Mouse (Mus musculus) stomach, embryonic 16.5 days (tissue): Measurements from ENCODE around the gene Tmem120b. TPM values are rescaled to one million over a fixed set of nuclear protein-coding genes. Genes with fewer than 3 reads are reported as not detected.
A peak's percentile ranks its signal among the peaks of the same experiment; 100 is the strongest.

ENCODE experiments used
- ATAC-seq: fragments of 200-750 bp; cut with Nextera tagmentation; 2 replicates; pipeline ENCODE4 v1.8.0; 2017; ENCODE audit warnings: moderate number of reproducible peaks, moderate TSS enrichment; ENCODE audit not compliant: insufficient read depth, low FRiP score
- H3K27ac ChIP-seq: fragments of 300-500 bp; sonication (generic); 2 replicates; pipeline ENCODE4 v1.5.1; 2014; ENCODE audit warnings: low read length
- H3K27me3 ChIP-seq: fragments of 300-500 bp; sonication (generic); 2 replicates; pipeline ENCODE4 v1.6.1; 2014; ENCODE audit warnings: low read length, control low read depth, mixed read lengths; ENCODE audit not compliant: control insufficient read depth, insufficient read depth
- H3K36me3 ChIP-seq: fragments of 300-500 bp; sonication (generic); 2 replicates; pipeline ENCODE4 v1.6.1; 2014; ENCODE audit warnings: low read length; ENCODE audit not compliant: control insufficient read depth, insufficient read depth
- H3K4me1 ChIP-seq: fragments of 300-500 bp; sonication (generic); 2 replicates; pipeline ENCODE4 v1.6.1; 2014; ENCODE audit warnings: low read length, control low read depth, mixed read lengths; ENCODE audit not compliant: control insufficient read depth, insufficient read depth
- H3K4me2 ChIP-seq: fragments of 300-500 bp; sonication (generic); 2 replicates; pipeline ENCODE4 v1.6.1; 2014; ENCODE audit warnings: low read depth, low read length, mixed read lengths
- H3K4me3 ChIP-seq: fragments of 300-500 bp; sonication (generic); replicated peaks from 2 replicates; pipeline ENCODE4 v1.5.1; 2014; ENCODE audit warnings: mild to moderate bottlenecking, low read length
- H3K9ac ChIP-seq: fragments of 300-500 bp; sonication (generic); 2 replicates; pipeline ENCODE4 v1.6.1; 2014; ENCODE audit warnings: low read length
- H3K9me3 ChIP-seq: fragments of 300-500 bp; sonication (generic); replicated peaks from 2 replicates; pipeline ENCODE4 v1.6.1; 2016; ENCODE audit warnings: low read length, control low read depth; ENCODE audit not compliant: control insufficient read depth
- WGBS: fragments of 180-500 bp; shearing (Covaris S2); extraction: QIAGEN DNeasy Blood & Tissue Kit; methylation state at CpG from one replicate; pipeline ENCODE4 v1.1.7; 2014; 5-methylcytosine and 5-hydroxymethylcytosine counted together
- polyA plus RNA-seq: library from polyadenylated mRNA; unstranded; fragments of >200 nt; fragmentation: Nextera tagmentation; extraction: Ambion mirVana; gene quantifications from 2 replicates; pipeline ENCODE4 v1.2.1, GENCODE M21; 2015

Gene Tmem120b
- polyA plus RNA-seq, 1 experiment from 2014 or later = 15.3 TPM

GRCm38 (mm10) chr5:123151707-123152362, 83.6 kb downstream of the Tmem120b start:
- no peak for ATAC-seq
- Histone ChIP-seq H3K9me3 (no peaks in the 10 kb centered on the region), H3K27ac (no peak overlapping the region), H3K27me3 (no peaks in the 10 kb centered on the region), H3K9ac (no peak overlapping the region), H3K4me2 (no peak overlapping the region), H3K4me3 (no peak overlapping the region), H3K4me1 (peaks cover 32% of the 10 kb centered on the region), H3K36me3 (peaks cover 41% of the 10 kb centered on the region)
- WGBS = 90% methylated on average over 19 of the region's 19 CpGs

- no peak overlapping the region for H3K4me2 ChIP-seq
- WGBS = 75% methylated on average over 1 of the region's 1 CpGs
- ATAC-seq = no peak
- no peak overlapping the region for H3K9ac ChIP-seq
- peaks cover 40% of the 10 kb centered on the region for H3K36me3 ChIP-seq
- no peak overlapping the region for H3K4me3 ChIP-seq
- no peaks in the 10 kb centered on the region for H3K9me3 ChIP-seq
- no peaks in the 10 kb centered on the region for H3K27me3 ChIP-seq
- no peak overlapping the region for H3K27ac ChIP-seq
- H3K4me1 ChIP-seq = peaks cover 32% of the 10 kb centered on the region
These were observed 84.7 kb downstream of the Tmem120b start for GRCm38 (mm10) chr5:123152901-123153300.

- Histone ChIP-seq H3K36me3 (peaks cover 40% of the 10 kb centered on the region), H3K9me3 (no peaks in the 10 kb centered on the region), H3K4me3 (no peak overlapping the region), H3K4me2 (no peak overlapping the region), H3K4me1 (peaks cover 8% of the 10 kb centered on the region), H3K9ac (no peak overlapping the region), H3K27ac (no peak overlapping the region), H3K27me3 (no peaks in the 10 kb centered on the region)
- no peak for ATAC-seq
- 40% methylated on average over 7 of the region's 7 CpGs for WGBS
These were observed 87.2 kb downstream of the Tmem120b start for GRCm38 (mm10) chr5:123155425-123155824.

- Histone ChIP-seq H3K27ac (no peak overlapping the region), H3K4me3 (no peak overlapping the region), H3K9ac (no peak overlapping the region), H3K4me2 (no peak overlapping the region), H3K9me3 (no peaks in the 10 kb centered on the region), H3K4me1 (no peaks in the 10 kb centered on the region), H3K36me3 (peaks cover 53% of the 10 kb centered on the region), H3K27me3 (no peaks in the 10 kb centered on the region)
- WGBS = 87% methylated on average over 12 of the region's 12 CpGs
- no peak for ATAC-seq
These were observed 88.5 kb downstream of the Tmem120b start for GRCm38 (mm10) chr5:123156763-123157162.

GRCm38 (mm10) chr5:123157972-123158371, 89.8 kb downstream of the Tmem120b start:
- peaks cover 53% of the 10 kb centered on the region for H3K36me3 ChIP-seq

GRCm38 (mm10) chr5:123159446-123159845, 91.2 kb downstream of the Tmem120b start:
- Histone ChIP-seq H3K4me3 (no peak overlapping the region), H3K36me3 (peaks cover 56% of the 10 kb centered on the region), H3K9ac (no peak overlapping the region), H3K27ac (no peak overlapping the region), H3K27me3 (no peaks in the 10 kb centered on the region), H3K9me3 (no peaks in the 10 kb centered on the region), H3K4me2 (no peak overlapping the region), H3K4me1 (no peaks in the 10 kb centered on the region)
- WGBS = 91% methylated on average over 4 of the region's 4 CpGs
- no peak for ATAC-seq

More at GRCm38 (mm10) chr5:123157972-123158371, 89.8 kb downstream of the Tmem120b start:
- Histone ChIP-seq H3K4me2 (no peak overlapping the region), H3K9ac (no peak overlapping the region), H3K9me3 (no peaks in the 10 kb centered on the region), H3K4me3 (no peak overlapping the region), H3K27ac (no peak overlapping the region), H3K4me1 (no peaks in the 10 kb centered on the region), H3K27me3 (no peaks in the 10 kb centered on the region)
- 88% methylated on average over 4 of the region's 4 CpGs for WGBS
- ATAC-seq = no peak

- Histone ChIP-seq H3K9ac (no peak overlapping the region), H3K4me3 (no peak overlapping the region), H3K4me2 (no peak overlapping the region), H3K27me3 (no peaks in the 10 kb centered on the region), H3K4me1 (no peaks in the 10 kb centered on the region), H3K36me3 (peaks cover 57% of the 10 kb centered on the region), H3K9me3 (no peaks in the 10 kb centered on the region), H3K27ac (no peak overlapping the region)
- no peak for ATAC-seq
- 94% methylated on average over 15 of the region's 15 CpGs for WGBS
These were observed 91.7 kb downstream of the Tmem120b start for GRCm38 (mm10) chr5:123159866-123160265.

- H3K27ac ChIP-seq = no peak overlapping the region
- H3K9ac ChIP-seq = no peak overlapping the region
- ATAC-seq = 0 out of 2 replicates have a peak, but pooled peaks have one; percentile 6
- no peaks in the 10 kb centered on the region for H3K9me3 ChIP-seq
- H3K4me2 ChIP-seq = no peak overlapping the region
- 81% methylated on average over 15 of the region's 15 CpGs for WGBS
- no peaks in the 10 kb centered on the region for H3K4me1 ChIP-seq
- peaks cover 55% of the 10 kb centered on the region for H3K36me3 ChIP-seq
- H3K4me3 ChIP-seq = no peak overlapping the region
- no peaks in the 10 kb centered on the region for H3K27me3 ChIP-seq
These were observed 92.1 kb downstream of the Tmem120b start for GRCm38 (mm10) chr5:123160341-123160740.

- Histone ChIP-seq H3K4me3 (no peak overlapping the region), H3K27me3 (no peaks in the 10 kb centered on the region), H3K9ac (no peak overlapping the region), H3K4me1 (no peaks in the 10 kb centered on the region), H3K36me3 (peaks cover 51% of the 10 kb centered on the region), H3K9me3 (no peaks in the 10 kb centered on the region), H3K4me2 (no peak overlapping the region), H3K27ac (no peak overlapping the region)
- ATAC-seq = no peak
- WGBS = 83% methylated on average over 9 of the region's 9 CpGs
These were observed 94.7 kb downstream of the Tmem120b start for GRCm38 (mm10) chr5:123162942-123163341.
